Mouse (Mus musculus) left cerebral cortex, adult 11 months (tissue): Measurements from ENCODE around the gene Ntrk1.

Experiments
- DNase-seq: peaks from one replicate; pipeline ENCODE4 v3.0.0; 2022; ENCODE audit warnings: low spot score

Gene Ntrk1

DNA sequence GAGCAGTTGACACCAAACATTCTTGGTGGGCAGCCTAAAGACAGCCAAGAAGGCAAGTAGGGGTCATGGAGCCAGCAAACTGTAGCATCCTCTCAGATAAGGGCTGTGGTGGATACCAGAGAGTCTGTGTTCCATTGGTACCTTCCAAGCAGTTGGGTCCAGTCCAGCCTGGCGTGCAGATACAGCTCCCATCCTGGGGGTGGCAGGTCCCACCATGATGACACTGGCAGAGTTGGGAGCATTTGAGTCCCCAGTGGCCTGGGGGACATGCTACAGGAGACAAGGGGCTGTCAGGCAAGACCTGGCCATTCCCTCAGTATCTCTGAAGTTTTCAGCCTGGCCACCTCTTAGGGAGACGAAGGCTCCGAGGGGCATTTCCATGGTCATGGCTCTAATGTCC, 42.4 kb downstream of the Ntrk1 start:
- no peak for DNase-seq

DNA sequence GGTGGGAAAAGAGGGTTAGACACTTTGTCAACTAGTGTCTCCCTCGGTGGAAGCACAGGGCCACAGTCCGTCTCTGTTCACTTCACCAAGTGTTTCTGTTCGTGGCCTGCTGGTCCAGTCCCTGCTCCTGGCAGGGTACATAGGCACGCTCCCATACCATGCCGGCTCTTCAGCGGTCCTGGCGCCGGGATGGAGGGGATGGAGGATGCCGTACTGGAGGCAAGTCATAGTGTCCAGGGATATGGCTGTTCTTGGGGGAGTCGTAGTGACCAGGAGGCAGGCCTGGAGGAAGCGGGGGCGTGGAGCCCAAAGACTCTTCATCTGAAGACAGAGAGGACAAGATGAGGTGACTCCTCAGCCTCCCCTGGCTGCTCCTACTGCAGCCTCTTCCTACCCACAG, 45.0 kb downstream of the Ntrk1 start:
- no peak for DNase-seq

DNA sequence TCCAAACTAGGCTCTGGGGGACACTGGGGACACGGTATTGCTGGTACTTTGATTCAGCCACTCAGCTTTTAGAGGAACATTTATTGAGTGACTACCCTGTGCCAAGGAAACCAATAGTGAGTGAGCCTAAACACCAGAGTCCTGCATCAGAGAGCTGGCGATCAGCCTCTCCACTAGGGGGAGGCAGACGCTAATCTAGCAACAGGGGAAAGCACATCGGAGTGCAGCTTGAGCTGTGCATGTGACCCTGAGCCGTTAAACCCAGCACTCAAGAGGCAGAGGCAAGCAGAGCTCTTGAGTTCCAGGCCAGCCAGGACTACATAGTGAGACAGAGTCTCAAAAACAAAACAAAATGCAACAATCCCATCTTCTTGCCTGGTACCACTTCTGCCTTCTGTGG, 45.9 kb downstream of the Ntrk1 start:
- DNase-seq = no peak

GRCm38 (mm10) chr3:87748431-87748830, 46.5 kb downstream of the Ntrk1 start, which contains the start of gene Lrrc71:
Gene Lrrc71 (minus strand): TSS chr3:87748625.
- DNase-seq = no peak

DNA sequence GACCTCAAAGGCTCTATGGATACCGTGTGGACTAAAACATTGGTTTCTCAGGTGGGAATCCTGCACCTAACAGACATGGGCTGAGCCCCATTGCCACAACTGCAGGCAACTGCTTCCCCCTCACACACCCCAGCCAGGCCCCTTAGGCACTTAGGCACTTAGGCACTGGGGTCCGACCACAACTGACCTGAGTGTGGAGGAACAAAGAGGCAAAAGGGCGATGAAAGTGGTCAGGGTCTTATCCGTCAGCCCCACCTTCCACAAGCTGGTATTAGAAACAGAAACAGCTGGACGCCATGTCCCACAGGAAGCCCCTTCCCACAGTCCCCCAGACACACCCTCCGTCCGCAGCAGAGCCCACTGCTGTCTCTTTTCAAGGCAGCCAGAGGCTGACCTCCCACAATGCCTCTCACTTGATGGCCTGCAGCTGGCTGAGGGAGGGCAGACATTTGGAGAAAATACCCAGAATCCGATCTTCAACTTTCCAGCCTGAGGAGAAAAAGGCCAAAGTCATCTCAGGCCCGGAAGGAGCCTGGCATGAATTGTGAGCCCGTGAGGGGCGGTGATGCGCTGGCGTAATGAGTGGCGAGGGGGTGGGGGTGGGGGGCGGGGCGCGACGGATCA, 49.8 kb downstream of the Ntrk1 start:
- DNase-seq = no peak

DNA sequence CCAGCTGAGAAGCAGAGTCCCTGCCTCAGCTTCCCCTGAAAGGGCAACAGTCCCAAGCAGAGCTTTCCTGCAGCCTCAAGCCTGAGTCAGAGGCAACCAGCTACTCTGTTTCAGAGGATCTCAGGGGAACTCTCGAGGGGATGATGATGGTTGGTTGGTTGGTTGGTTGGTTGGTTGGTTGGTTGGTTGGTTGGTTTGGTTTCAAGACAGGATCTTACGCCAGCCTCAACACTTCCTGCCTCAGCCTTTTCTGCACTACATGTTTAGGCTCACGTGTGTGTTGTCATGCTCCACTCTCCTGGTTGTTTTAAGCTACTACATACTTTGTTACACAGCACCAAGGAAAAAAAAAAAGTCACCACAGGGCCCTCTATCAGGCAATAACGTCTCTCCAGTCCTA, 51.0 kb downstream of the Ntrk1 start:
- no peak for DNase-seq

- DNase-seq = no peak
Observed at GRCm38 (mm10) chr3:87742735-87743134, 52.2 kb downstream of the Ntrk1 start.

DNA sequence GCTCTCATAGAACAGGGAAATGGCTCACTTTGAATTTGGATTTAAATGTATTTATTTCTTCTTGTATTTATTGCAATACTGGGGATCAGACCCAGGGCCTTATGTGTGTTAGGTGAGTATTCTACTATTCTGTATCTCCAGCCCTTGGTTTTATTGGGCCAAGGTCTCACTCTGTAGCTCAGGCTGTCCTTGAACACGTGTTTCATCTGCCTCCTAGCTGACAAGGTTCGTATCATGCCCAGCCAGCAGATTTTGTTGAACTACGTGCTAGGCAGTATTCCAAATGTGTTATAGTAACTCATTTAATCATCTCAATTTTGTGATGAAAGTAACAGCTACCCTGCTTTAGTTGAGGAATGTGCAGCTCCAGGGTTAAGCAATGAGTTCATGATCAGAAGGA, 52.9 kb downstream of the Ntrk1 start:
- DNase-seq = no peak

- no peak for DNase-seq
Observed at GRCm38 (mm10) chr3:87738906-87739305, 56.1 kb downstream of the Ntrk1 start.

DNA sequence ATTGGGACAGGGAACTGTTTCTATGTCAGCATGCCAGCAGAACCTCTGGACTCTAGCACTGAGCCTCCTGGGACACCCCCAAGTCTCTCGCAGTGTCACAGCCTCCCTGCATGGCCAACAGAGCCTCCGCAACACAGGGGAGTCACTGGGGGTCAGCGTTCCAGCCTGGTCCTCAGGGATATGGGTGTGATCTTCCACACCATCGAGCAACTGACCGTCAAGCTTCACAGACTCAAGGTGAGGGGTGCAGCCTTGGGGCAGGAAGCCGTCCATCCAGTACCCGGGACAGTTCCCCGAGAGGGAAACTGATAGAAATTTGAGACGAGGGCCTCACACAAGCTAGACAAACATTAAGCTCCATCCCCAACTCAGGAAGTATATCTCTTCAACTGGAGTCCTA, 59.6 kb downstream of the Ntrk1 start:
- DNase-seq = no peak

DNA sequence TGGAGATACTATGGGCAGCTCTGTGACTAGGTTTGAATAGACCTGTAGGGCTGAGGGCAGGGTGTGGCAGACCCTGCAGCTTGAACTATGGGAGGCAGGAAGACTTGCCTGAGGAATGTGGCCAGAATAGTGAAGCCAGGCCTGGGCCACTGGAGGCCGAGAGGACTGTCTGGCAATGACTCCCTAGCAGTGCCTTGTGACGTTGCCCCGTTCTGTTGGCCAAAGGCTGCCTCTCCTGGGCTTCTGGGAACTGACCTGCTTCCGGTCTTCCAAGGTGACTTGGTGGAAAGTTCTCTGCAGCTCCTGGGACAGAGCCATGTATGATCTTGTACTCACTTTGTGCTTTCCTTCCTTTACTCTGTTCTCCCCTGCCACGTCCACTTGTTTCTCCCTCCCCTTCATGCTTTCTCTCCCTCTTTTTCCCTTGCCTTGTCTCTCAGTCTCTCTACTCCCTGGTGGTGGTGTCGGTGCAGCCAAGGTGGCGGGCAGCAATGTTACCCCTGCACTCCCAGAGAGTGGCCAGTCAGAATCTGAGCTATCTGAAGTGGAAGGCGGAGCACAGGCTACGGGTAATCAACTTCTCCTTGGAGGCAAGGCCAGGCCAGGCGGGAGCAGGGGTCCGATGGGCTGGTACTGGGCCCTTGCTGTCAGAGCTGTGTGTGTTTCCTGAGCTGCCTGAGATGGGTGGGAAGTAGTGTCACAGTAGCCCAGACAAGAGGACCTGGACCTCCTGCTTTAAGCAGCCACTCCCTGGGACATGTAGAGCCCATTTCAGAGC, 60.8 kb downstream of the Ntrk1 start:
- DNase-seq = no peak

DNA sequence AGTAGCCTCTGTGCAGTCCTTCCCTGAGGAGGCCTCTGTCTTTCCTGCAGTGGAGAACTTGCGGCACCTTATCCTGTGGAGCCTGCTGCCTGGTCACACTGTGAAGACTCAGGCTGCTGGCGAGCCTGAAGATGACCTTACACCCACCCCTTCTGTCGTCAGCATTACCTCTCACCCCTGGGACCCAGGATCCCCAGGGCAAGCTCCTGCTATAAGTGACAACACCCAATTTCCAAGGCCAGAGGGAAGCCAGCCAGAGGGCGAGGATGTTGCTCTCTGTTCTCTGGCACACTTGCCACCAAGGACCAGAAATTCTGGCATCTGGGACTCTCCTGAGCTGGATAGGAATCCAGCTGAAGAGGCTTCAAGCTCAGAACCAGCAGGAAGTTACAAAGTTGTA, 61.9 kb downstream of the Ntrk1 start:
- no peak for DNase-seq

GRCm38 (mm10) chr3:87728696-87729095, 66.3 kb downstream of the Ntrk1 start:
- no peak for DNase-seq
